Mouse (Mus musculus): Measurements from ENCODE around the gene Pgam5. TPM values are rescaled to one million over a fixed set of nuclear protein-coding genes. Genes with fewer than 3 reads are reported as not detected.

Pgam5 gene
- polyA plus RNA-seq, 1 experiment from 2014 or later: 65.6 TPM

DNA sequence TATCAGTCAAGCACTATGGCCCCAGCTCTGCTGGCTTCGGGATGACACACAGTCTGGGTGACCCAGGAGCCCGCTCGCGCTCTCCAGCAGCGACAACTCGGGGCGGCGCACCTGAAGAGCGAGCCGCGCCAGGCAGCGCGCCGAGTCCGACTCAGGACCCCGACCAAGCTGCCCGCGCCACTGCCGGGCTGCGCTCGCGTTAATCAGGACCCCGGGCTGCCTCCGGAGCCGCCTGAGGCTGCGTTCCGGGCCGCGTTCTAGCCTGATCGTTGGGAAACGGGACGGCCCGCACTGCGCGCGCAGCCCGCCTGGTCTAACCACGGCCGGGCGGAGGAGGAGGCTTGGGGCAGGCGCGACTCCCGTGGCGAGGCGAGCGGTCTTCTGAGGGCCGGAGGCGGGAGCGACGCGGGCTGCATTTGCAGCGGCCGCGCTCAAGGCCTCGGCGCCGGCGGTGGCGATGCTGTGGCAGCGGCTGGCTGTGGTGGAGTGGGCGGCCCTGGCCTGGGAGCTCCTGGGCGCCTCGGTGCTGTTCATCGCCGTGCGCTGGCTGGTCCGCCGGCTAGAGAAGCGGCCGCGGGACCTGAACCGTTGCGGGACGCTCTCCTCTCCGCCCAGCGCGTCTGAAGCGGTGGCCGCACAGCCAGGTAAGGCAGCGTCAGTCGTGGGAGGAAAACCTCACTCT lies 38.8 kb downstream of the Pgam5 start, which contains the start of gene Ankle2:
TSS of gene Ankle2 (plus strand) at position 225 of the 682 bp plus-strand sequence.
- in situ Hi-C loops (cut with MboI; ENCODE audit: low pct_unique_long_range_greater_than_20kb): no loop called here
- no peaks in the 10 kb centered on the region for H3K27me3 ChIP-seq
- POLR2A ChIA-PET: interaction anchor here (0.8 to 1.4 kb wide), 3 partner anchors 12 to 38 kb away, joined by 3 to 4 read pairs (median 4); no protein-coding TSS in a partner anchor
- CTCF ChIA-PET: interaction anchor here (1.5 to 1.7 kb wide), 2 partner anchors 10 to 14 kb away, joined by 9 read pairs; no protein-coding TSS in a partner anchor
- peak; percentile 95 for ATAC-seq
- TF ChIP-seq CTCF (IDR thresholded peaks at IDR 0.05): no peak
- peak; percentile 77 for DNase-seq (ENCODE audit: low read depth, low spot score)

DNA sequence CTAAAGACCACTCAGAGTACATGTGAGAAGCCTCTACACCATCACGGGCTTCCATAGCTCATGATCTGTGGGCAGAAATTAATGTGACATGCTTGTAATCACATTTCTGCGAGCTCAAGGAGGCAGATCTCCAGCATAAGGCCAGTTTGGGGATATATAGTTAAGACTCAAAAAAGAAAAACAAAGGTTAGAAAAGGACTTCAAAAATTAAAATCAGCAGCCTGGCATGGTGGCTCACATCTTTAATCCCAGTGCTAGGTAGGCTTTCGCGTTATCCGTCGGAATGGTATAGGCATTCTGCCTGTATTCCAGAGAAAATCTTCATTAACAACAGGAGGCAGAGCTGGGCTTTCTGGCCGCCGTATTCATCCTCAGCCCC lies 39.3 kb downstream of the Pgam5 start:
- DNase-seq (ENCODE audit: low read depth, low spot score): no peak
- ChIA-PET POLR2A (interaction anchor here (0.8 kb wide), 1 partner anchor 12 kb away, joined by 4 read pairs; no protein-coding TSS in a partner anchor), CTCF (interaction anchor here (0.9 to 1.7 kb wide), 3 partner anchors 9 to 26 kb away, joined by 3 to 9 read pairs (median 9); no protein-coding TSS in a partner anchor)
- ATAC-seq: no peak
- H3K27me3 ChIP-seq: no peaks in the 10 kb centered on the region
- no peak for TF ChIP-seq CTCF (IDR thresholded peaks at IDR 0.05)
- in situ Hi-C loops (cut with MboI; ENCODE audit: low pct_unique_long_range_greater_than_20kb): no loop called here

DNA sequence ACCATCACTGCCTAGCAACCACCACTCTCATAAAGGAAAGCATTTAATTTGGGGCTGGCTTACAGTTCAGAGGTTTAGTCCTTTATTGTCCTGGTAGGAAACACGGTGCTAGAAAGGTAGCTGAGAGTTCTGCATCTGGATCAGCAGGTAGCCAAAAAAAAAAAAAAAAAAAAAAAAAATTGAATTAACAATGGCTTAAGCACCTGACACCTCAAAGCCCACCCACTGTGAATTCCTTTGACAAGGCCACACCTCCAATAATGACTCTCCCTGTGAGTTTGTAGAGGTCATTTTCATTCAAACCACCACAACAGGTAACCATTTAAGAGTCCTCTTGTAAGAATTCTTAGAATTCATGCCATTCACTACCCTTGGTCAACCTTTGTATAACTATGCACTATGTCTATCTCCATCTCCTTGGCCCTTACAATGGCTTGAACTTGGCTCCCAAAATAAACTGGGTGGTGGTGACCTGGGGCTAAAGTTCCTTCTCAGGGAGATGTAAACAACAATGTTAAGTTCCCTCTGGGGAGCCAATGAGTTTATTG lies 42.3 kb downstream of the Pgam5 start:
- DNase-seq (ENCODE audit: low read depth, low spot score): no peak
- in situ Hi-C loops (cut with MboI; ENCODE audit: low pct_unique_long_range_greater_than_20kb): no loop called here
- no peak for TF ChIP-seq CTCF (IDR thresholded peaks at IDR 0.05)
- ChIA-PET POLR2A (no interaction called here), CTCF (no interaction called here)
- no peaks in the 10 kb centered on the region for H3K27me3 ChIP-seq
- ATAC-seq: no peak

DNA sequence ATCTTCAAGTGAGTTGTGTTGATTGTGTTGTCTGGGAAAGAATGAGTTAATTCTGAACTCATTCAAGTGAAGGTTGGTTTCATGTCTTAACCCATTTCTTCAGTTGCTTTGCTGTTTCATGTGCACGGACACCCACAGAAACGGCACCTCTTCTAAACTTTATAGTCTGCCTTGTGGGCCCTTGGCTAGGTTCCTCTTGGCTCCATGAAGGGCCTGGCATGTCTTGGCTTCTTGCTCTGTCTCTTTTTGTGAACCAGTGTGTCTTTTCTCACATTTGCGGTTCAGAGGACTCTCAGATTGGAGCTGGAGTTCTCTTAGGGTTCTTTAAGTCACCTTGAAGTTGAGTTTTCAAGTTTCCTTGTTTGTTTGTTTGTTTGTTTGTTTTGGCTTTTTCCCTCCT lies 44.7 kb downstream of the Pgam5 start:
- TF ChIP-seq CTCF (IDR thresholded peaks at IDR 0.05): no peak
- no peak for ATAC-seq
- ChIA-PET POLR2A (no interaction called here), CTCF (interaction anchor here (1.4 kb wide), 1 partner anchor 11 kb away, joined by 4 read pairs; no protein-coding TSS in a partner anchor)
- H3K27me3 ChIP-seq: no peaks in the 10 kb centered on the region
- in situ Hi-C loops (cut with MboI; ENCODE audit: low pct_unique_long_range_greater_than_20kb): no loop called here
- DNase-seq (ENCODE audit: low read depth, low spot score): no peak

DNA sequence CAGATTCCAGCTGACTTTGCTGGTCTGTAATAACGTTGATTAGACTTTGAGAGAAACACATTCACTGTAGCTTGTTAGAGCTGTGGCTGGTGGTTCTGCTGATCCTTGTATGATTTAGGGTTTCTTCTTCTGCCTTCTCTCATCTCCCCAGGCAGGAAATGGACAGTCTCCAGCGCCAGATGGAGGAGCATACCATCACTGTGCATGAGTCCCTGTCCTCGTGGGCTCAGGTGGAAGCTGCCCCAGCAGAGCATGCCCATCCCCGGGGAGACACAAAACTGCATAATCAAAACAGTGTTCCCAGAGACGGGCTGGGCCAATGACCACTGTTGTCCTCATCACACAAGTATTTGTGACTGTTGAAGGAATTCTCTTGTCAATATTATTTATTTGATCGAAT lies 47.0 kb downstream of the Pgam5 start:
- POLR2A ChIA-PET: interaction anchor here (1.1 to 1.3 kb wide), 2 partner anchors 9 to 13 kb away, joined by 3 to 4 read pairs; no protein-coding TSS in a partner anchor
- ATAC-seq (no peak), DNase-seq (ENCODE audit: low read depth, low spot score) (no peak)
- CTCF ChIA-PET: no interaction called here
- H3K27me3 ChIP-seq: no peaks in the 10 kb centered on the region
- TF ChIP-seq CTCF (IDR thresholded peaks at IDR 0.05): no peak
- in situ Hi-C loops (cut with MboI; ENCODE audit: low pct_unique_long_range_greater_than_20kb): no loop called here

DNA sequence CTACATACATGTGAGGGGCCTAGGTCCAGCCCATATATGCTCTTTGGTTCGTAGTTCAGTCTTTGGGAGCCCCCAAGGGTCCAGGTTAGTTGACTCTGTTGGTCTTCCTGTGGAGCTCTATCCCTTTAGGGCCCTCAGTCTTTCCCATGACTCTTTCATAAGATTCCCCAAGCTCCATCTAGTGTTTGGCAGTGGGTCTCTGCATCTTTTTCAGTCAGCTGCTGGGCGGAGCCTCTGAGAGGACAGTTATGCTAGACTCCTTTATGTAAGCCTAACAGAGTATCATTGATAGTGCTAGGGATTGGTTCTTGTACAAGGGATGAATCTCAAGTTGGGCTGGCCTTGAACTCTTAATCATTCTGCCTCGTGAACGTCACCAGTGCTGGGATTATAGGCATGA lies 49.4 kb downstream of the Pgam5 start:
- ChIA-PET POLR2A (no interaction called here), CTCF (interaction anchor here (0.9 to 2.1 kb wide), 3 partner anchors 10 to 15 kb away, joined by 3 to 9 read pairs (median 5); partner anchors contain the start of gene Ankle2)
- in situ Hi-C loops (cut with MboI; ENCODE audit: low pct_unique_long_range_greater_than_20kb): no loop called here
- ATAC-seq (no peak), DNase-seq (ENCODE audit: low read depth, low spot score) (no peak)
- no peaks in the 10 kb centered on the region for H3K27me3 ChIP-seq
- TF ChIP-seq CTCF (IDR thresholded peaks at IDR 0.05): no peak

DNA sequence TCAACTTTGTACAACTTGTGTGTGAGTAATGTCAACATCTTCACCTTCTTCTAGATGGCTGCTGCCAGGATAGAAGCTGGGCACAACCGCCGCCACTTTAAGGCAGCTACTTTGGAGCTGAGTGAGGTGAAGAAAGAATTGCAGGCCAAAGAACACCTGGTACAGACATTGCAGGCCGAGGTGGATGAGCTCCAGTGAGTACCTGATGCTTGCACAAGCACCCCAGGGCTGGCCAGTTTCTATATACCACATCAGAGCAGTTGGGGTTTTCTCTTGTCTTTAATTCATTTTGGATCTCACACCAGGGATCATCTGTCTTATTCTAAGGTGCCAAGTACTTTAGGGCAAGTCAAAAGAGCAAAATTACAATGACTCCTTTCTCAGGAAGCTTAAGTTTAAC lies 52.9 kb downstream of the Pgam5 start:
- ChIA-PET CTCF (interaction anchor here (0.7 to 2.3 kb wide), 6 partner anchors 9 to 31 kb away, joined by 3 to 9 read pairs (median 4); partner anchors contain the start of gene Ankle2), POLR2A (no interaction called here)
- DNase-seq (ENCODE audit: low read depth, low spot score): no peak
- no peaks in the 10 kb centered on the region for H3K27me3 ChIP-seq
- in situ Hi-C loops (cut with MboI; ENCODE audit: low pct_unique_long_range_greater_than_20kb): no loop called here
- no peak for ATAC-seq
- TF ChIP-seq CTCF (IDR thresholded peaks at IDR 0.05): no peak

DNA sequence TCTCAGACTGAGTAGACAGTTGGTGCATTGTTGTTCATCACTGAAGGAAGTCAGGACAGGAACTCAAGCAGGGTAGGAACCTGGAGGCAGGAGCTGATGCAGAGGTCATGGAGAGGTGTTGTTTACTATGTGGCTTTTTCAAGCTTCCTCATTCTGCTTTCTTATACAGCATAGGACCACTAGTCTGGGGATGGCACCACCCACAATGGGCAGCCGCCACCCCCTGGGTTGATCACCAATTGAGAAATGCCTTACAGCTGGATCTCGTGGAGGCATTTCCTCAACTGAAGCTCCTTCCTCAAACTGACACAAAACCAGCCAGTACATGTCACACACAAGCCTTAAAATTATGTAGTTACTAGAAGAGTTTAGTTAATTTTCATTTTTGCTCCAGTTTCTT lies 58.4 kb downstream of the Pgam5 start:
- in situ Hi-C loops (cut with MboI; ENCODE audit: low pct_unique_long_range_greater_than_20kb): no loop called here

More for the DNA sequence above, 58.4 kb downstream of the Pgam5 start:
- CTCF ChIA-PET: no interaction called here
- ATAC-seq (no peak), DNase-seq (ENCODE audit: low read depth, low spot score) (no peak)
- POLR2A ChIA-PET: no interaction called here
- TF ChIP-seq CTCF (IDR thresholded peaks at IDR 0.05): no peak
- H3K27me3 ChIP-seq: no peaks in the 10 kb centered on the region

Other genes with a start within 250 kb of the Pgam5 start
- 8.2 TPM for gene Gm17655, start 197.4 kb downstream of the Pgam5 start, polyA plus RNA-seq (2021)
- 0.64 TPM for gene Gm35315, start 175.5 kb downstream of the Pgam5 start, polyA plus RNA-seq (2021)
- 1.6 TPM for gene Plcxd1, start 169.9 kb downstream of the Pgam5 start, polyA plus RNA-seq (2021)
- gene Gtpbp6, start 161.7 kb downstream of the Pgam5 start, polyA plus RNA-seq (2021): 56.8 TPM
- gene Zfp605, start 159.8 kb downstream of the Pgam5 start, polyA plus RNA-seq (2021): 12.6 TPM
- gene Chfr, start 134.1 kb downstream of the Pgam5 start, polyA plus RNA-seq (2021): 43.4 TPM
- gene Golga3, start 93.2 kb downstream of the Pgam5 start, polyA plus RNA-seq (2021): 33.5 TPM
- gene Ankle2, start 38.9 kb downstream of the Pgam5 start, polyA plus RNA-seq (2021): 40.2 TPM
- 8.2 TPM for gene Pxmp2, start 16.3 kb upstream of the Pgam5 start, polyA plus RNA-seq (2021)
- gene Pole, start 16.4 kb upstream of the Pgam5 start, polyA plus RNA-seq (2021): 20.3 TPM
- 0.23 TPM for gene P2rx2, start 73.3 kb upstream of the Pgam5 start, polyA plus RNA-seq (2021)
- gene Lrcol1, start 74.8 kb upstream of the Pgam5 start, polyA plus RNA-seq (2021): not detected
- 33.6 TPM for gene Fbrsl1, start 178.6 kb upstream of the Pgam5 start, polyA plus RNA-seq (2021)

All from Patski (cell line).